Mouse (Mus musculus) monocyte, adult 59 days (primary cell): ENCODE results near the gene Rnaseh2a. TPM values are rescaled to one million over a fixed set of nuclear protein-coding genes. Genes with fewer than 3 reads are reported as not detected.

Source experiments
- total RNA-seq, 2 experiments: library from RNA; stranded (reverse); gene quantifications; one replicate each; pipeline ENCODE4 v1.2.4; 2023

Gene Rnaseh2a
- 10 to 100 TPM; 28.9 to 32.3 TPM for total RNA-seq

GRCm38 (mm10) chr8:84969241-84970134 lies at the start of gene Rnaseh2a, which contains the start of the genes Gm49661 and Prdx2:
Rnaseh2a (minus strand) TSS chr8:84969767.
Gm49661 (minus strand) TSS chr8:84969433.
Prdx2 (plus strand) TSS chr8:84969587.

GRCm38 (mm10) chr8:85014431-85014830 lies 44.9 kb upstream of the Rnaseh2a start, which contains the start of gene Best2:
Best2 (minus strand) TSS chr8:85014531.

GRCm38 (mm10) chr8:84990349-84990748 lies 20.8 kb upstream of the Rnaseh2a start, which contains the start of gene Hook2:
Hook2 (plus strand) TSS chr8:84990603.

GRCm38 (mm10) chr8:84978248-84978940 lies 8.8 kb upstream of the Rnaseh2a start, which contains the start of gene Junb:
Junb (minus strand) TSS chr8:84978718.

GRCm38 (mm10) chr8:84946528-84947240 lies 22.9 kb downstream of the Rnaseh2a start, which contains the start of gene Rtbdn:
Rtbdn (plus strand) TSS chr8:84946991.

GRCm38 (mm10) chr8:84936962-84937546 lies 32.5 kb downstream of the Rnaseh2a start, which contains the start of gene Mast1:
Mast1 (minus strand) TSS chr8:84937359.

GRCm38 (mm10) chr8:84908421-84909161 lies 61.0 kb downstream of the Rnaseh2a start, which contains the start of gene Dnase2a:
Dnase2a (plus strand) TSS chr8:84908560.

Other genes starting within 250 kb of the Rnaseh2a start
- gene G430095P16Rik, start 246.8 kb downstream of the Rnaseh2a start, total RNA-seq, result 10 to 100 TPM; 16.5 to 21.5 TPM
- gene Nfix, start 169.4 kb downstream of the Rnaseh2a start, total RNA-seq, result 10 to 100 TPM; 63.7 to 72.8 TPM
- 1 to 10 TPM; 2.0 to 3.1 TPM for gene Dand5, start 146.9 kb downstream of the Rnaseh2a start, total RNA-seq
- gene Gadd45gip1, start 138.2 kb downstream of the Rnaseh2a start, total RNA-seq, result 10 to 100 TPM in 1 of 2 experiments, 1 to 10 TPM in 1; 8.9 to 10.1 TPM
- gene Rad23a, start 129.1 kb downstream of the Rnaseh2a start, total RNA-seq, result 10 to 100 TPM; 52.4 to 52.7 TPM
- gene Calr, start 122.8 kb downstream of the Rnaseh2a start, total RNA-seq, result 100 to 1,000 TPM; 632 to 634 TPM
- 10 to 100 TPM; 43.6 to 47.8 TPM for gene Farsa, start 112.8 kb downstream of the Rnaseh2a start, total RNA-seq
- gene Syce2, start 97.7 kb downstream of the Rnaseh2a start, total RNA-seq, result 1 to 10 TPM; 4.1 to 5.1 TPM
- 1 to 10 TPM; 7.1 to 9.3 TPM for gene Gcdh, start 75.8 kb downstream of the Rnaseh2a start, total RNA-seq
- gene Klf1, start 67.8 kb downstream of the Rnaseh2a start, total RNA-seq, result not detected
- 10 to 100 TPM; 61.0 to 66.0 TPM for gene Dnase2a, start 61.2 kb downstream of the Rnaseh2a start, total RNA-seq
- under 1 TPM; 0.29 to 0.33 TPM for gene Mast1, start 32.4 kb downstream of the Rnaseh2a start, total RNA-seq
- gene Rtbdn, start 22.8 kb downstream of the Rnaseh2a start, total RNA-seq, result not detected
- not detected for gene Gm49661, start 334 bp downstream of the Rnaseh2a start, total RNA-seq
- 100 to 1,000 TPM; 104 to 107 TPM for gene Prdx2, start 180 bp downstream of the Rnaseh2a start, total RNA-seq
- gene Junb, start 9.0 kb upstream of the Rnaseh2a start, total RNA-seq, result 1,000 to 10,000 TPM; 1,590 to 1,695 TPM
- 1 to 10 TPM; 2.8 to 3.2 TPM for gene Hook2, start 20.8 kb upstream of the Rnaseh2a start, total RNA-seq
- gene Best2, start 44.8 kb upstream of the Rnaseh2a start, total RNA-seq, result not detected
- 10 to 100 TPM; 65.2 to 76.3 TPM for gene Asna1, start 55.5 kb upstream of the Rnaseh2a start, total RNA-seq
- 100 to 1,000 TPM; 154 to 166 TPM for gene Trir, start 57.1 kb upstream of the Rnaseh2a start, total RNA-seq
- 10 to 100 TPM; 37.3 to 54.7 TPM for gene Tnpo2, start 67.1 kb upstream of the Rnaseh2a start, total RNA-seq
- gene Fbxw9, start 90.3 kb upstream of the Rnaseh2a start, total RNA-seq, result 1 to 10 TPM; 4.2 to 6.3 TPM
- gene Gm5741, start 98.2 kb upstream of the Rnaseh2a start, total RNA-seq, result not detected
- 10 to 100 TPM; 55.7 to 74.6 TPM for gene Dhps, start 102.0 kb upstream of the Rnaseh2a start, total RNA-seq
- gene Wdr83os, start 111.0 kb upstream of the Rnaseh2a start, total RNA-seq, result 10 to 100 TPM; 53.5 to 54.8 TPM
- 10 to 100 TPM in 1 of 2 experiments, 1 to 10 TPM in 1; 8.9 to 14.2 TPM for gene Wdr83, start 111.5 kb upstream of the Rnaseh2a start, total RNA-seq
- gene Man2b1, start 113.5 kb upstream of the Rnaseh2a start, total RNA-seq, result 100 to 1,000 TPM; 386 to 392 TPM
- 1 to 10 TPM in 1 of 2 experiments, under 1 TPM in 1; 0.39 to 1.0 TPM for gene Zfp791, start 153.3 kb upstream of the Rnaseh2a start, total RNA-seq
- not detected for gene Cks1brt, start 182.2 kb upstream of the Rnaseh2a start, total RNA-seq